Mouse (Mus musculus): ENCODE data around the gene Fibp. TPM values are rescaled to one million over a fixed set of nuclear protein-coding genes. Genes with fewer than 3 reads are reported as not detected.

Fibp gene
- polyA plus RNA-seq, 1 experiment: 69.7 TPM

GRCm38 (mm10) chr19:5512091-5513004 lies 51.9 kb downstream of the Fibp start:
- Histone ChIP-seq H3K4me1 (ENCODE audit: control insufficient read depth, insufficient read depth, low read length) (peaks cover 14% of the 10 kb centered on the region), H3K4me3 (ENCODE audit: insufficient read depth, low read length) (peak overlapping the region; percentile 80), H3K27ac (ENCODE audit: insufficient read depth, low read depth, low read length) (peak overlapping the region; percentile 72)
- TF ChIP-seq CTCF (IDR thresholded peaks at IDR 0.05; ENCODE audit: low read depth, low read length): no peak
- no peak for TF ChIP-seq POLR2A (IDR thresholded peaks at IDR 0.05; ENCODE audit: borderline replicate concordance, low read depth, low read length)

- H3K27ac ChIP-seq (ENCODE audit: insufficient read depth, low read depth, low read length): peak overlapping the region; percentile 59
- H3K4me3 ChIP-seq (ENCODE audit: insufficient read depth, low read length): peak overlapping the region; percentile 8; the same call in 1 of the 2 replicates
Observed at GRCm38 (mm10) chr19:5513005-5513349, 52.6 kb downstream of the Fibp start.

More at GRCm38 (mm10) chr19:5513005-5513349, 52.6 kb downstream of the Fibp start:
- peaks cover 14% of the 10 kb centered on the region for H3K4me1 ChIP-seq (ENCODE audit: control insufficient read depth, insufficient read depth, low read length)
- TF ChIP-seq CTCF (IDR thresholded peaks at IDR 0.05; ENCODE audit: low read depth, low read length) (no peak), POLR2A (IDR thresholded peaks at IDR 0.05; ENCODE audit: borderline replicate concordance, low read depth, low read length) (no peak)

Other genes starting within 250 kb of the Fibp start
- 25.2 and 32.7 TPM in 2 replicates for gene Pacs1, start 187.5 kb upstream of the Fibp start, polyA plus RNA-seq (2012; ENCODE audit: insufficient read depth, insufficient read length, missing spikeins)
- 141 and 143 TPM in 2 replicates for gene Sf3b2, start 165.2 kb upstream of the Fibp start, polyA plus RNA-seq (2012; ENCODE audit: insufficient read depth, insufficient read length, missing spikeins)
- not detected in 2 replicates for gene Gal3st3, start 162.3 kb upstream of the Fibp start, polyA plus RNA-seq (2012; ENCODE audit: insufficient read depth, insufficient read length, missing spikeins)
- gene Catsper1, start 124.9 kb upstream of the Fibp start, polyA plus RNA-seq (2012; ENCODE audit: insufficient read depth, insufficient read length, missing spikeins): not detected in 2 replicates
- gene Cst6, start 111.0 kb upstream of the Fibp start, polyA plus RNA-seq (2012; ENCODE audit: insufficient read depth, insufficient read length, missing spikeins): not detected in 2 replicates
- gene Eif1ad, start 93.9 kb upstream of the Fibp start, polyA plus RNA-seq (2012; ENCODE audit: insufficient read depth, insufficient read length, missing spikeins): 20.8 and 26.3 TPM in 2 replicates
- gene Banf1, start 93.4 kb upstream of the Fibp start, polyA plus RNA-seq (2012; ENCODE audit: insufficient read depth, insufficient read length, missing spikeins): 102 and 103 TPM in 2 replicates
- 103 and 110 TPM in 2 replicates for gene Sart1, start 71.9 kb upstream of the Fibp start, polyA plus RNA-seq (2012; ENCODE audit: insufficient read depth, insufficient read length, missing spikeins)
- gene Tsga10ip, start 58.1 kb upstream of the Fibp start, polyA plus RNA-seq (2012; ENCODE audit: insufficient read depth, insufficient read length, missing spikeins): not detected in 2 replicates
- 160 and 167 TPM in 2 replicates for gene Drap1, start 35.6 kb upstream of the Fibp start, polyA plus RNA-seq (2012; ENCODE audit: insufficient read depth, insufficient read length, missing spikeins)
- gene AI837181, start 35.5 kb upstream of the Fibp start, polyA plus RNA-seq (2012; ENCODE audit: insufficient read depth, insufficient read length, missing spikeins): 47.5 and 53.7 TPM in 2 replicates
- 0.50 and 1.6 TPM in 2 replicates for gene Fosl1, start 13.1 kb upstream of the Fibp start, polyA plus RNA-seq (2012; ENCODE audit: insufficient read depth, insufficient read length, missing spikeins)
- gene Ccdc85b, start 2.7 kb upstream of the Fibp start, polyA plus RNA-seq (2012; ENCODE audit: insufficient read depth, insufficient read length, missing spikeins): 3.6 and 4.2 TPM in 2 replicates
- gene Ctsw, start 7.9 kb downstream of the Fibp start, polyA plus RNA-seq (2012; ENCODE audit: insufficient read depth, insufficient read length, missing spikeins): not detected in 2 replicates
- gene Efemp2, start 13.3 kb downstream of the Fibp start, polyA plus RNA-seq (2012; ENCODE audit: insufficient read depth, insufficient read length, missing spikeins): 9.1 and 11.3 TPM in 2 replicates
- 16.7 and 19.8 TPM in 2 replicates for gene Mus81, start 27.8 kb downstream of the Fibp start, polyA plus RNA-seq (2012; ENCODE audit: insufficient read depth, insufficient read length, missing spikeins)
- gene Cfl1, start 29.8 kb downstream of the Fibp start, polyA plus RNA-seq (2012; ENCODE audit: insufficient read depth, insufficient read length, missing spikeins): 1,898 and 2,021 TPM in 2 replicates
- 5.1 and 7.7 TPM in 2 replicates for gene 1700020D05Rik, start 43.2 kb downstream of the Fibp start, polyA plus RNA-seq (2012; ENCODE audit: insufficient read depth, insufficient read length, missing spikeins)
- gene Snx32, start 49.9 kb downstream of the Fibp start, polyA plus RNA-seq (2012; ENCODE audit: insufficient read depth, insufficient read length, missing spikeins): 34.1 and 43.8 TPM in 2 replicates
- gene Ovol1, start 100.0 kb downstream of the Fibp start, polyA plus RNA-seq (2012; ENCODE audit: insufficient read depth, insufficient read length, missing spikeins): not detected in 2 replicates
- gene Ap5b1, start 107.4 kb downstream of the Fibp start, polyA plus RNA-seq (2012; ENCODE audit: insufficient read depth, insufficient read length, missing spikeins): 13.5 and 14.4 TPM in 2 replicates
- 82.4 and 102 TPM in 2 replicates for gene Rnaseh2c, start 141.3 kb downstream of the Fibp start, polyA plus RNA-seq (2012; ENCODE audit: insufficient read depth, insufficient read length, missing spikeins)
- 56.1 and 56.6 TPM in 2 replicates for gene Kat5, start 149.6 kb downstream of the Fibp start, polyA plus RNA-seq (2012; ENCODE audit: insufficient read depth, insufficient read length, missing spikeins)
- 77.1 and 93.4 TPM in 2 replicates for gene Rela, start 176.9 kb downstream of the Fibp start, polyA plus RNA-seq (2012; ENCODE audit: insufficient read depth, insufficient read length, missing spikeins)
- 93.4 and 117 TPM in 2 replicates for gene Sipa1, start 203.1 kb downstream of the Fibp start, polyA plus RNA-seq (2012; ENCODE audit: insufficient read depth, insufficient read length, missing spikeins)
- 79.9 and 99.1 TPM in 2 replicates for gene Map3k11, start 228.1 kb downstream of the Fibp start, polyA plus RNA-seq (2012; ENCODE audit: insufficient read depth, insufficient read length, missing spikeins)
- gene Pcnx3, start 228.3 kb downstream of the Fibp start, polyA plus RNA-seq (2012; ENCODE audit: insufficient read depth, insufficient read length, missing spikeins): 43.3 and 54.9 TPM in 2 replicates
- gene Kcnk7, start 243.8 kb downstream of the Fibp start, polyA plus RNA-seq (2012; ENCODE audit: insufficient read depth, insufficient read length, missing spikeins): not detected in 2 replicates

Data from bone marrow macrophage, adult 2 months (primary cell).